Mouse (Mus musculus) bone marrow macrophage, adult 2 months (primary cell): ENCODE measurements around the gene Cbln3.

Experiments used
- CTCF ChIP-seq: IDR thresholded peaks from 2 replicates; pipeline ENCODE4 v1.5.1; 2012; ENCODE audit warnings: low read depth, mild to moderate bottlenecking, low read length, moderate library complexity
- POLR2A ChIP-seq: IDR thresholded peaks from 2 replicates; pipeline ENCODE4 v1.6.1; 2012; ENCODE audit warnings: mild to moderate bottlenecking, low read depth, low read length, borderline replicate concordance

- TF ChIP-seq CTCF (peak; percentile 97), POLR2A (no peak)
Measured at GRCm38 (mm10) chr14:55866962-55867361, 17.2 kb downstream of the Cbln3 start.
